Mouse (Mus musculus): ENCODE data around the gene Bag1. TPM values are rescaled to one million over a fixed set of nuclear protein-coding genes. Genes with fewer than 3 reads are reported as not detected.
A peak's percentile ranks its signal among the peaks of the same experiment; 100 is the strongest.

Gene Bag1
- total RNA-seq (2021) = 100 to 1,000 TPM; 152 to 153 TPM

DNA sequence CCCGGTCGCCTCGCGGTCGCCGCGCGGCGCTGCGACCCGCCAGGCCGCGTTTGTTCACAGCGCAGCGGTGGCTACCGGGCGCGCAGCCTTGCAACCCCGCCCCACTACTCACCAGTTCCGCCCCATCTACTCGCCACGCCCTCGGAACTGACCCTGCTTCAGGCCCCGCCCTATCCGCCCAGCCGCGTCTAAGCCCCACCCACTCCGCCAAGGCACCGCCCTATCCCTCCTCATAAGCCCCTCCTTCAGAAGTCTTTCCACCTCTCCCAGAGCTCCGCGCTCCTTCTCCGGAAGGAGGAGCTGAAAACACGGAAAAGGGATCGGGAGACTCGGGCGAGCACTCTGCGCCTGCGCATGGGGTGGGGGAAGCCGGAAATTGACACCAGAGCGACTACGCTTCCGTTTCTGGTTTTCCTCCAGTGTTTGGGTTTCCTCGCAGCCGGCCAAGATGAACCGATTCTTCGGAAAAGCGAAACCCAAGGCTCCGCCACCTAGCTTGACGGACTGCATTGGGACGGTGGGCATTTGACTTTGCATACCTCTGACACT is at the start of gene Bag1, which contains the start of gene Chmp5:
TSS of gene Bag1 (minus strand) at position 135 of the 549 bp plus-strand sequence.
TSS of gene Chmp5 (plus strand) at position 248 of the 549 bp plus-strand sequence.
- intact Hi-C loops (cut with DNase I) = no loop called here
- peak; percentile 99 for DNase-seq

DNA sequence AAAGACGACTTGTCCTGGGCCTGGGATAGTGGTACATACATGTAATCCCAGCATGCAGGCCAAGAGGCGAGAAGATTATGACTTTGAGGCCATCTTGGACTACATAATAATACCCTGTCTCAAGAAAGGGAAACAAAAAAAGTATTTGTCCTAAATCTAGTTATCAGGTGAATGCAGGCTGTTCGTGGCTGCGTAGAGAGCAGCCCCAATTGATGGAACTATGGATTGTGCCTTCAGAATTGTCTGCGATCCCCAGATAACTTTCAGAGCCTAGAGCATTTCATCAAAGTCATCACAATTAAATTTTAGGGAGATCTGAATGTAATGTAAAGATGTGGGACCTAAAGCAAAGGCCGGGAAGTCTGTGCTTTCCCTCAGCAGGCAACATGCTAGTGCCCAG is 48.2 kb upstream of the Bag1 start:
- intact Hi-C loops (cut with DNase I) = loop anchor here (5.0 kb wide), 1 partner anchor 221 kb away; no protein-coding TSS in a partner anchor
- DNase-seq = no peak

DNA sequence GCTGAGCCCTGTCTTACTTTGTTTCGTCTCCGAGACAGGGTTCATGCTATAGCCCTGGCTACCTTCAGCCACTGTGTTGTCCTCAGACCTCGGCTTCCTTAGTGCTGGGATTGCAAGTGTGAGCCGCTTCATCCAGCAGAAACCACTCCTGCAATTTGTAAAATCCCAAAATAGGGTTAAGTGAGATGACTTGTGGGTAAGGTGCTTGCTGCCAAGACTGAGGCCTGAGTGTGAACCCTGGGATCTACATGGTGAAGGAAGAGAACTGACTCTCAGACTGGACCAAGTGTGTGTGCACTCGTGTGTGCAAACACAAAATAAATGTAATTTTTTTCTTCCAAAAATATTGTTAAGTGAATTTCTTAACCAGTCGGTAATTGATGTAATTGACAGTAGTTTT is 41.5 kb upstream of the Bag1 start:
- DNase-seq = no peak
- intact Hi-C loops (cut with DNase I) = no loop called here

DNA sequence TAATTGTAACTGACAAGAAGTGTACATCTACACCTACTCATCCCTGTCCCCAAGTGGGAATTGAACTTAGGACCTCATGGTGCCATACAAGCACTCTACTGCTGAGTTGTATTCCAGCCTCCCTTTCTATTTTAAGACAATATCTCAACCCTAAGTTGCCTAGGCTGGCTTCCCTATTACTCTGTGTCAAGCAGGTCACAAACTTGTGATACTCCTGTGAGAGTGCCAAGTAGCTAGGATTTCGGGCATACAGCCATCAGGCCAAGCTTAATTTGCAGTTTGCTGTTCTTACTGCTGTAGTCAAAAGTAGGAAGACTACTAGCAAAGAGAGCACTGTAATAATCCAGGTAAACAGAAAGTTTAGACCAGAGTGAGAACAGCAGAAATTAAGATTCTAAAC is 35.6 kb upstream of the Bag1 start:
- intact Hi-C loops (cut with DNase I) = no loop called here
- DNase-seq = no peak

DNA sequence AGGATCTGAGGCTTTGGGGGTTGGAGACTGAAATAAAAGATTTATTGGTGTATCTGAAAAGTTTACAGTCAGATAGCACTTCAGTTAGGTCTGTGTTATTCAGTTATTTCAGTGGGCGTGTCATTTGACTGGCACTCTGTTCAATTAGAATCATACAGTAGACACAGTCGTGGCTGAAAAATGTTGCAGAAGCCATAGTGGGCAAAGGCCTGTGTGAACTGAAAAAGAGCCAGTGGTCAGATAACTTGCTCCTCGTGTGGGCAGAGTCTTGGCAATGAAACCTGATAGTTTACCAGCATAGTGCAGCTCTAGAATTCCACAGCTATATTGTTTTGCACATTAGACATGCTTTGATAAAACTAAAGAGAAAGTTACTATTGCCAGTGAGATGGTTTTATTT is 34.4 kb upstream of the Bag1 start:
- DNase-seq = no peak
- intact Hi-C loops (cut with DNase I) = no loop called here

DNA sequence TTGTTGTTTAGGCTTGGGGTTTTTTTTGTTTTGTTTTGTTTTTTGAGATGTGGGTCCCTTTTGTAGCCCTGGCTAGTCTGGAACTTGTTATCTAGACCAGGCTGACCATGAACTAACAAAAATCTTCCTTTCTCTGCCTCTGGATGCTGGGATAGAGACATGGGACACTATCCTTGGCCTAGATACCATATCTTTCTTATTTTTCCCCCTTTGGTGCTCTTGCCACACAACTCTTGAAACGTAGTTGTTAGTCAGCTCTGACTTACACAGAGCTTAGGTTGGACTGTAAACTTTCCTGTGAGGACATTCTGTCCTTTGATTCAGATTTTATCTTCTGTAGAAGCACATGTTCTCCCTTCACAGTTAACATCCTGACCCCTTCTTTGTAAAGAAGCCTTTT is 31.3 kb upstream of the Bag1 start:
- intact Hi-C loops (cut with DNase I) = loop anchor here (10.0 kb wide), 1 partner anchor 225 kb away; the partner anchor contains the start of gene Smu1
- DNase-seq = no peak

DNA sequence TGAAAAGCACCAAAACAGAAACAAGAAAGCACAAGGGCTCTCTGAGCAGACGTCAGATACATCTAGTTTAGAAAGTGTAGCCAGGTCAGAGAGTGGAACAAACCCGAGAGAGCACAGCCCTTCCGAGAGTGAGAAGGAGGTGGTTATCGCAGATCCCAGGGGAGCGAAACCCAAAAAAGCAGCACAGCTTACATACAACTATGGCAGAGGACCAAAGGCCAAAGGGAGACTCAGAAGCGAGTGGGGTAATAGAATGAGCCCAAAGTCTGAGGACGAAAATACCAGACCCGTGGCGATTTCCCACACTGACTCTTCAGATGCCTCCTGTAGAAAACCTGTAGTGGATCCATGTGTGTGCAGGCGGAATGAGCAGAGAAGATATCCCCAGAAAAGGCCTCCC is 28.6 kb upstream of the Bag1 start:
- DNase-seq = no peak
- intact Hi-C loops (cut with DNase I) = loop anchor here (10.0 kb wide), 1 partner anchor 222 kb away; the partner anchor contains the start of gene Smu1

DNA sequence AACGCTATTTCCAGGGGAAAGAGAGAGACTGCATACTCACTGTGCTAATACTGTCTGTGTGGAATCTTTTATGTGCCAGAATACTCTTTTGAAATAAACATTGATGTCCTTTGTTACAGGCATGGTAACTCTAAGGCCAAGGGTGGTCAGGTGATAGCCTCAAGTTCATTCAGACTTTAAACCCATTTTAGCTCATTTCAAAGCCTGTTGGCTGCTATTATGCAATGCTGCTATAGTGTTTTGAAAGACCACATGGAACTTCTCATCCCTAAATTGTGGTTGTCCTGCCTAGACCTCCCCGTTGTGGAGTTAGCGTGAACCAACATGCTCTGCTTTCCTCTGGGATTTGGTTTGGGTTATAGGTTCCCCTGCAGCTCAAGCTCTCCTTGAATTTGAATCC is 27.6 kb upstream of the Bag1 start:
- intact Hi-C loops (cut with DNase I) = loop anchor here (10.0 kb wide), 1 partner anchor 221 kb away; the partner anchor contains the start of gene Smu1
- DNase-seq = no peak

DNA sequence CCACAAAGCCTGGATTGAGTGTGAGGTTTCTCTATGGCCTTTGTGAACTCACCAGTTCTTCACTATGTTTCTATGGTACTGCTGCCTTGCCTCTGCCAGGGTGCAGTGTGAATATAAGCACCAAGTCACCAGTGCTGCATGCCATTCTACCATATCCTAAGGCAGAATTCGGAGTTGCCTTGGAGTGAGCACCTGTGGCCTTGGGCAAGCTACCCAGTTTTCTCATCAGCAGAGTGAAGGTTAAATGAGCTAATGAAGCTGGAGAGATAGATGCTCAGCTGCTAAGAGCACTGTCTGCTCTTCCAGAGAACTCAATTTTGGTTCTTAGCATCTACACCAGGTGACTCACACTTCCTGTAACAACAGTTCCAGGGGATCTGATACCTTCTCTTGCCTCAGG is 25.9 kb upstream of the Bag1 start:
- no peak for DNase-seq
- intact Hi-C loops (cut with DNase I) = loop anchor here (10.0 kb wide), 1 partner anchor 219 kb away; the partner anchor contains the start of gene Smu1

DNA sequence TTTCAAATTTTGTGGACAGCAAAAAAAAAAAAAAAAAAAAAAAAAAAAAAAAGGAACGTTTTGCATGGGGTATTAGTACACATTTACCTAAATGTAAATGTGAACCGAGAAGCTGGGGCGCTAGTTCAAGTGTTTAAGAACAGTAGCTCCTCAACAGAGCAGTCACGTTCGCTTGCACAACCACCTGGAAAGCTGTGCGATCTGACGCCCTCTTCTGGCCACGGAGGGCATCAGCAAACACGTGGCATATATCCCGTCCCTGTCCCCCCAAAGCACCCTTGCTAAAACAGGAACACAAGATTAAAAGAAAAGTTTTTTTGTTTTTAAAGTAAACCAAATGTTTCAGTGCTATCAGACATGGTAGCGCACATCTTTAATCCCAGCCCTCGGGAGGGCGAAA is 23.6 kb upstream of the Bag1 start:
- DNase-seq = peak; percentile 34
- intact Hi-C loops (cut with DNase I) = loop anchor here (10.0 kb wide), 1 partner anchor 217 kb away; the partner anchor contains the start of gene Smu1

DNA sequence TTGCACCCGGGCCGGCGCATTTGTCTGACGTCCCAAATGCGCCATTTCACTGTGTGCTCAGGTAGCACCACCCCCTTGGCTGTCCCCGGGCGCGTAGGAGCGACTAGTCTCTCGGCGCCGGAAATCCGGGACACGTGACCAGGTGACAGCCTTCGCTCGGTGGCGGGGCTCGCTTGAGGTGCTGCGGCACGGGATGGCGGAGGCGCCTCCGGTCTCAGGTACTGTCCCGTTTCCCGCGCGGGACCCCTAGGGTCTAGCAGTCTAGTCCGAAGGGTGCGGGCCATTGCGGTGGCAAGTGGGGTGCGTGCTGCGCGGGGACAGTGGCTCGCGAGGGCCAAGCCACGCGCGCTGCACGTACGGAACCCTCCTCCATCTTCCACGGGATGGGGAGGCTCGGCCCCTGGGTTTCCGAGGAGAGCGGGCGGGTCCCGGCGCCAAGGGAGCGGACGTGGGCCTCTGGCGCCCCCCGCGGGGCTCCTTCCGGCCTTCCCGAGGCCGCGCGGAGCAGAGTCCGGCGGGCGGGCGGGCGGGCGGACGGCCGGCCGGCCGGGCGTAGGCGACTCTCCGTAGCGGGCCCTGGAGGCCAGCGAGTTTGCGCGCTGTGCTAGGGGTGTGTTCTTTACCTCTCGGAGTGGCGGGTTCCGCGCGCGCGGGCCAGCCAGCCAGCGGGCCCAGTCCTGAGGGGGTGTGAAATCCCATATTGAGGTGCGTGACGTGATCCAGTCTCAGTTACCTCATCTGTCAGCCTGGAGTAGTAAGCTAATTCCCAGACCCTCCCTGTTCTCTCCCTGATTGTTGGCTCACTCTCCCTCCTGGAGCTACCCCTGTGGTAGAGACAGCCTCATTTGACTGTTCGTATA is 23.0 kb upstream of the Bag1 start, which contains the start of gene Nfx1:
TSS of gene Nfx1 (plus strand) at position 65 of the 860 bp plus-strand sequence.
- intact Hi-C loops (cut with DNase I) = loop anchor here (10.0 kb wide), 1 partner anchor 216 kb away; the partner anchor contains the start of gene Smu1

DNA sequence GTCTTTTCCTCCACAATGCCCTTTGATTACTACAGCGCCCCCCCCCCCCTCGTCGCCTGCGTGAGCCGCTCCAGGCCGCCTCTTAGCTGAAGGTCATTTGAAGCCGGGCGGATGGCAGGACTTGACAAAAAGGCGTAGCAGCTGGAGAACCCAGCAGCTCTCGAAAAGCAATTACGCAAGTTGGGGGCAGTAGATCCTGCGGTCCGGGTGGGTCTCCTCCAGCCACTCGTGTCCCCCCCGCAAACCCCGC is 22.4 kb upstream of the Bag1 start:
- intact Hi-C loops (cut with DNase I) = loop anchor here (10.0 kb wide), 1 partner anchor 216 kb away; the partner anchor contains the start of gene Smu1
- no peak for DNase-seq

More for the DNA sequence above, 23.0 kb upstream of the Bag1 start, which contains the start of gene Nfx1:
- DNase-seq = peak; percentile 96

DNA sequence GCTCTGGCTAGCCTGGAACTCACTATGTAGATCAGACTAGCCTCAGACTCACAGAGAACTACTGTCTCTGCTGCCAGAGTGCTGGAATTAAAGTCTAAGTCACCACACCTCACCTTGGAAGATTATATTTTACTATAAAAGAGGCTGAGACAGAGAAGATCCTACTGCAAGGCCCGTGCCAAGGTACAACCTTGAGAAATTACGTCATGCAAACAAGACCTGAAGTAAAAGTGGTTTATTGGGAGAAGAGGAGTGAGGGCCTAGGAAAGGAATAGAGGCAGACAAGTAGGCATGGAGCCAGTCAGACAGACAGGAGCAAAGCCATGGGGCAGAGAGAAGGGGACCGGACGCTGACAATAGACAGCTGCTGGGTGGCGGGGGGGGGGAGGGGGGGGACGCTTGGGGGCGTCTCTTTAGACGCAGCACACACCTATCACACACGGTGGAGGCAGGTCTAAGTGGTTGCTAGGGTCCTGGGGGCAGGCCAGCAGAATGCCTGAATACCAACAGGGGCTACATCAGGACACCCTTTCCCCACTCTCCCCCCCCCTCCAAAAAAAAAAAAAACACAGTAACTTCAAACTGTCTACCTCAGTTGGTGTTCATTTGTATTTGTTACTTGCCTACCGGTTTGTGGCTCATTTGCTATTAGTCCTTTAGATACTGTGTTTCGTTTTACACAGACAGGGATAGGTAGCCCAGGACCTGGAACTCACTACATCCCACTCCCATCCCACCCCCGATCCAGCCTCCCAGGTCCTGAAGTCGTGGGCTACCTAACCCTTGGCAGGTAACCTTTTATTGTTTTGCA is 21.9 kb upstream of the Bag1 start:
- intact Hi-C loops (cut with DNase I) = loop anchor here (10.0 kb wide), 1 partner anchor 215 kb away; the partner anchor contains the start of gene Smu1
- no peak for DNase-seq

DNA sequence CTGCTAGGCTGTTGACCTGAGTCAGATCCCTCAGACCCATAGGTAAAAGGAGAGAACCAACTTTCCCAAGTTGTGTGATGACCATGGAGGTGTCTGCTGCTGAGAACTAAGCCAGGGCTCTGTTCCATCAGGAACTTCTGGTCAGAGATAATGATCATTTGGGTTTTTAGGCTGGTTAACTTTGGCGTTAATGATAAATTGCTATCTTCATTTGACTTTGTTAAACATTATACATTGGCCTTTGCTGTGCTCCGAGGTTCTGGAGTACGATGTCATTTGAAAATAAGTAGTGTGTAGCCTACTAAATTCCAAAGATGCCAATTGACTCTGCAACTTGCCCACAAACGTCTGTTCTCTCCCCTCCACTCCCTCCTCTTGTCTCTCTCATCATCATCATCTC is 21.1 kb upstream of the Bag1 start:
- no peak for DNase-seq
- intact Hi-C loops (cut with DNase I) = no loop called here

DNA sequence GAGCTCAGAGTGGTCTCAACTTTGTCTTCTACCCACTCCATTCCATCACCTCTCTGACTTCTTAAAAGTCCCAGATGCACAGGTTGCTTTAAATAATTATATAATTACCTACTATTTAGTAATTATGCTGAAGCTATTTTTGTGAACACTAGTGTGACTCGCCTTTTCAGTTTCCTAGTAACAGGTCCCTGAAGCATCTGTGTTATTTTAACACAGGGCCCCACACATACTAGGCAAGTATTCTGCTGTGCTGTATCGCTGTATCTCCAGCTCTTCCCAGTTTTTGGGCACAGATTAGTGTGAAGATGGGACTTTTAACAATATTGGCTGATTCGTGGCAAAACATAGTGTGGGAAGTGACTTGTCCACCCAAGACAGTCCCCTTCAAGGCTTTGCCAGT is 15.4 kb upstream of the Bag1 start:
- no peak for DNase-seq
- intact Hi-C loops (cut with DNase I) = no loop called here

DNA sequence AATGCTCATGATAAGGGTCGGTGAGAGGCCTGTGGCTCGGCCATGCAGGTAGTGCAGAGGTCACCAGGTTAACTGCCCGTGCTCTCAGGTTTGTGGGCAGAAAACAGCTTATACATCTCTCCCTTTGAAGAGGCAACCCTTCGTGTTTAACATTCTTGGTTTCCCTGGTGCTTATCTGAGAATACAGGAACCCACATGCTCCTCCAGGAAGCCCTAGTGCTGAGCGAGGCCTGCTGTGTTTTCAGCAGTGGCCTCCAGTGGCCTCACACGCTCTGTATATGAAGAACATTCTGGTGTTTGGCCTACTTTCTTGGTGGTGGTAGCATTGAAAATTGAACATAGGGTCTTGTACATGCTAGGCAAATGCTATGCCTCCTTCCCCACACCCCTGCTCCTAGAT is 7.8 kb upstream of the Bag1 start:
- intact Hi-C loops (cut with DNase I) = no loop called here
- no peak for DNase-seq

DNA sequence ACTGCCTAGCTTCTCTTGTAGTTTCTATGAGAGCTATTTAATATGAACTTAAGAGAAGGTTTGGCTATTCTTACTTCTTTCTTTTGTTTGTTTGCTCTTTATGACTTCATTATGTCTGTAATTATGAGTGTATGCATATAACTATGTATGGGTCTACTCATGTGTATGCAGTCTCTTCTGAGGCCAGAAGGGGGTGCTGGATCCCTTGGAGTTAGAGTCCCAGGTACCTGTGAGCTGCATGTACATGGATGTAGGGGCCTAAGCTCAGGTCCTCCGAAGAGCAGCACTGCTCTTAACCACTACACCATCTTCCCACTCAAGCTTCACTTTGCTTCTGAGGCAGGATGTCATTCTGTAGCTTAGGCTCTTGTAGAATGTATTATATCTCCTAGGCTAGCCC is 5.4 kb upstream of the Bag1 start:
- intact Hi-C loops (cut with DNase I) = no loop called here

DNA sequence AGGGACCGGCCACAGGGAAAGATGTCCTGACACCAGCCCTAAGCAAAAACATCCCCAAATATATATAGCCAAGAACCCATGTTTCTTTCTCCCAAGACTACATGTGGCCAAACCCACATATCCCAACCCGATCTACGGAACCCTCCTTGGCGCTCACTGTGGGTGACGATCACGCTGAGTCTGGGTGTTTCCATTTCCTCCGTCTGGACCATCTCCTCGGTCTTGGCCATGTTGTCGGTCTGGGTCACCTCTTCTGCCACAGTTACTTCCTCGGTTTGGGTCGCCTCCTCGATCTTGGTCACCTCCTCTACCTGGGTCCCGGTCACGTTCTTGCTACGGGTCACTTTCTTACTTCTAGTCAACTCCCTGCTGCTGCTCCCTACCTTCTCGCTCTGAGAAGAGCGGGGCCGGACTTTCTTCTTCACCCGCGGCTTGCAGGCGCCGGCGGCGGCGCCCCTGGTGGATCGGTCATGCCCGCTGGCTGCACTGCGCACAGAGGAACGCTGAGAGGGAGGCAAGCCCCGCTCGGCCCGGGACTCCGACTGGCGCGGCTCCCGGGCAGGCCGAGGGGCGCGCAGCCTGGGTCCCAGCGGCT is 432 bp downstream of the Bag1 start:
- intact Hi-C loops (cut with DNase I) = no loop called here
- no peak for DNase-seq

More for the DNA sequence above, 5.4 kb upstream of the Bag1 start:
- no peak for DNase-seq

DNA sequence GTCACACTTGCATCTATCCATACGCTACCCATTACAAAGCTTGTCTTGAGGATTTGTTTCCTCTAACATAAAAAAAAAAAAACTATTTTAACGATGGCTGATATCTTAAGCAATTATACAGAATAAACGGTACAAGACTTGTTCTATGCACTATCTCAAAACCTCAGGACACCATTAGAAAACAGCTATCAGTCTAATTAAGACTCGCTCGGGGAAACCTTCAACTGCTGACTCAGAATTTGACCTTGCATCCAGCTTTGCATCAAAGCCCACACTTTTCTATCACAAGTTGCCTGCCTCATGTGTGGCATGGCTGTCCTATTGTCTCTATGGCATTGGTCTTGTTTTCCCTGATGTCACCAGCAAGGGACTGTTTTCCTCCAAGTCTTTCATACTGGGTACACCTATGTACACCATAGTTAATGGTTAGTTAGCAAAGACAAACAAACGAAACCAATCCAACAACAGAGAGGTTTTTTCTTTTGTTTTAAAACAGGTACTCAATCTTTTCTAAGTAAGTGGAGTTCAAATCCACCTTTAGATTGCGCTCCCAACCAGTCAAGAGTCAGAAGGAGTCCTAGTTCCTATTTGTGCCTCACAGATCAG is 1.5 kb downstream of the Bag1 start:
- intact Hi-C loops (cut with DNase I) = no loop called here

DNA sequence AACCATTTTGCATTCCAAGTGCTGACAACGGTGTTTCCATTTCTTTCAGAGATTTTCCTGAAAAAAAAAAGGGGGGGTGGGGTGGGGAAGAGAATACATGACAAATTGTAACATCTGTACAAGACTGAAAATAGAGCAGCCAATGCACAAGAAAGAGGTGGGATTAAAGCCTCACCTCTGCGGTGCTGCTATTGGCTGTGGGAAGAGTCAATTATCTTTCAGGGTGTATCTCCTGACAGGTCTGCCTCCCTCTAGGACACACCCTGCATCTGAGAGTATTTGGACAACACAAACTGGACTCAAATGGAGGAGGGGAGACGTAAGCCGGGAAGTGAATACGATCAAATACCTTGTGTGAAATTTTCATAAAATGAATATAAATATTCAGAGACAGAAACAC is 4.4 kb downstream of the Bag1 start:
- intact Hi-C loops (cut with DNase I) = no loop called here
- DNase-seq = no peak

More for the DNA sequence above, 1.5 kb downstream of the Bag1 start:
- DNase-seq = no peak
